Mouse (Mus musculus) hindbrain, embryonic 13.5 days (tissue): ENCODE measurements around the gene Plscr5. TPM values are rescaled to one million over a fixed set of nuclear protein-coding genes. Genes with fewer than 3 reads are reported as not detected.
A peak's percentile ranks its signal among the peaks of the same experiment; 100 is the strongest.
"Not testable (repeated sequence)": the region's sequence is repeated elsewhere in the genome, so short reads cannot be mapped to it uniquely, and the experiment has no call there.

Source experiments
- ATAC-seq: fragments of 200-750 bp; cut with Nextera tagmentation; 2 replicates; pipeline ENCODE4 v1.8.0; 2017; ENCODE audit warnings: moderate TSS enrichment; ENCODE audit not compliant: low FRiP score
- H3K27ac ChIP-seq: fragments of 300-500 bp; sonication (generic); 2 replicates; pipeline ENCODE4 v1.5.1; 2015; ENCODE audit warnings: inconsistent platforms, mild to moderate bottlenecking, moderate library complexity
- H3K27me3 ChIP-seq: fragments of 300-500 bp; sonication (generic); 2 replicates; pipeline ENCODE4 v1.6.1; 2015; ENCODE audit warnings: mild to moderate bottlenecking, inconsistent platforms
- H3K36me3 ChIP-seq: fragments of 300-500 bp; sonication (generic); 2 replicates; pipeline ENCODE4 v1.6.1; 2015; ENCODE audit warnings: mild to moderate bottlenecking, inconsistent platforms
- H3K4me1 ChIP-seq: fragments of 300-500 bp; sonication (generic); replicated peaks from 2 replicates; pipeline ENCODE4 v1.6.1; 2015; ENCODE audit warnings: inconsistent platforms
- H3K4me2 ChIP-seq: fragments of 300-500 bp; sonication (generic); 2 replicates; pipeline ENCODE4 v1.6.1; 2015; ENCODE audit warnings: inconsistent platforms, mild to moderate bottlenecking, moderate library complexity
- H3K4me3 ChIP-seq: fragments of 300-500 bp; sonication (generic); 2 replicates; pipeline ENCODE4 v1.5.1; 2015; ENCODE audit warnings: mild to moderate bottlenecking, inconsistent platforms
- H3K9ac ChIP-seq: fragments of 300-500 bp; sonication (generic); 2 replicates; pipeline ENCODE4 v1.6.1; 2015; ENCODE audit warnings: mild to moderate bottlenecking, inconsistent platforms
- H3K9me3 ChIP-seq: fragments of 300-500 bp; sonication (generic); 2 replicates; pipeline ENCODE4 v1.6.1; 2016; ENCODE audit warnings: inconsistent platforms
- WGBS: fragments of 180-500 bp; shearing (Covaris S2); methylation state at CpG from one replicate; pipeline ENCODE4 v1.1.7; 2015; 5-methylcytosine and 5-hydroxymethylcytosine counted together
- polyA plus RNA-seq: library from polyadenylated mRNA; unstranded; fragments of >200 nt; fragmentation: Nextera tagmentation; extraction: Ambion mirVana; gene quantifications from 2 replicates; pipeline ENCODE4 v1.2.1, GENCODE M21; 2015

Gene Plscr5
- polyA plus RNA-seq = 0.14 and 0.32 TPM in 2 replicates

GRCm38 (mm10) chr9:92192636-92193035 lies at the start of gene Plscr5:
Gene Plscr5, plus strand, starts transcription at chr9:92192936.
- not testable (repeated sequence) for H3K4me2 ChIP-seq, H3K4me1 ChIP-seq, H3K36me3 ChIP-seq, H3K27me3 ChIP-seq, H3K4me3 ChIP-seq, H3K9me3 ChIP-seq, H3K27ac ChIP-seq, ATAC-seq, H3K9ac ChIP-seq
- WGBS = 76% methylated on average over 9 of the region's 9 CpGs

- no peak overlapping the region for H3K9ac ChIP-seq
- no peaks in the 10 kb centered on the region for H3K9me3 ChIP-seq
- no peak overlapping the region for H3K4me3 ChIP-seq
- no peaks in the 10 kb centered on the region for H3K4me1 ChIP-seq
- H3K27me3 ChIP-seq = no peaks in the 10 kb centered on the region
- WGBS = 22% methylated on average over 7 of the region's 7 CpGs
- H3K4me2 ChIP-seq = no peak overlapping the region
- no peaks in the 10 kb centered on the region for H3K36me3 ChIP-seq
- peak; percentile 88 for ATAC-seq
- no peak overlapping the region for H3K27ac ChIP-seq
These were observed 45.0 kb upstream of the Plscr5 start for GRCm38 (mm10) chr9:92147555-92148248.

- Histone ChIP-seq H3K27ac (no peak overlapping the region), H3K27me3 (no peaks in the 10 kb centered on the region), H3K9ac (no peak overlapping the region), H3K4me2 (no peak overlapping the region), H3K4me1 (no peaks in the 10 kb centered on the region), H3K9me3 (no peaks in the 10 kb centered on the region), H3K36me3 (no peaks in the 10 kb centered on the region), H3K4me3 (no peak overlapping the region)
- 44% methylated on average over 4 of the region's 4 CpGs for WGBS
- ATAC-seq = no peak
These were observed 30.5 kb upstream of the Plscr5 start for GRCm38 (mm10) chr9:92162213-92162612.

- no peak overlapping the region for H3K27ac ChIP-seq
- no peak overlapping the region for H3K4me3 ChIP-seq
- no peak overlapping the region for H3K4me2 ChIP-seq
- ATAC-seq = peak; percentile 55
- no peaks in the 10 kb centered on the region for H3K9me3 ChIP-seq
- no peaks in the 10 kb centered on the region for H3K36me3 ChIP-seq
- no peaks in the 10 kb centered on the region for H3K27me3 ChIP-seq
- H3K9ac ChIP-seq = no peak overlapping the region
- peaks cover 11% of the 10 kb centered on the region for H3K4me1 ChIP-seq
- WGBS = 96% methylated on average over 3 of the region's 3 CpGs
These were observed 19.3 kb upstream of the Plscr5 start for GRCm38 (mm10) chr9:92173318-92173985.

- ATAC-seq = peak; percentile 86
- Histone ChIP-seq H3K9ac (no peak overlapping the region), H3K27me3 (no peaks in the 10 kb centered on the region), H3K36me3 (no peaks in the 10 kb centered on the region), H3K4me1 (peaks cover 11% of the 10 kb centered on the region), H3K27ac (peak overlapping the region; percentile 67), H3K9me3 (no peaks in the 10 kb centered on the region), H3K4me2 (peak overlapping the region; percentile 1; the same call in 1 of the 2 replicates), H3K4me3 (no peak overlapping the region)
- 18% methylated on average over 15 of the region's 15 CpGs for WGBS
These were observed 18.3 kb upstream of the Plscr5 start for GRCm38 (mm10) chr9:92174176-92175075.

GRCm38 (mm10) chr9:92178861-92179469 lies 13.8 kb upstream of the Plscr5 start:
- no peaks in the 10 kb centered on the region for H3K36me3 ChIP-seq
- no peak overlapping the region for H3K27ac ChIP-seq
- 50% methylated on average over 2 of the region's 2 CpGs for WGBS
- H3K4me2 ChIP-seq = no peak overlapping the region
- no peaks in the 10 kb centered on the region for H3K9me3 ChIP-seq
- no peaks in the 10 kb centered on the region for H3K27me3 ChIP-seq
- ATAC-seq = peak; percentile 49; the same call in 1 of the 2 replicates
- H3K9ac ChIP-seq = no peak overlapping the region
- H3K4me1 ChIP-seq = peaks cover 8% of the 10 kb centered on the region
- H3K4me3 ChIP-seq = no peak overlapping the region

GRCm38 (mm10) chr9:92191295-92191694 lies 1.4 kb upstream of the Plscr5 start:
- Histone ChIP-seq H3K9me3 (no peaks in the 10 kb centered on the region), H3K4me3 (no peak overlapping the region), H3K4me2 (no peak overlapping the region), H3K36me3 (no peaks in the 10 kb centered on the region), H3K27me3 (no peaks in the 10 kb centered on the region), H3K4me1 (no peaks in the 10 kb centered on the region), H3K9ac (no peak overlapping the region), H3K27ac (no peak overlapping the region)
- 87% methylated on average over 2 of the region's 2 CpGs for WGBS
- ATAC-seq = no peak

- Histone ChIP-seq H3K4me2 (no peak overlapping the region), H3K27me3 (no peaks in the 10 kb centered on the region), H3K36me3 (no peaks in the 10 kb centered on the region), H3K4me1 (no peaks in the 10 kb centered on the region), H3K9ac (no peak overlapping the region), H3K4me3 (no peak overlapping the region), H3K27ac (no peak overlapping the region), H3K9me3 (no peaks in the 10 kb centered on the region)
- 64% methylated on average over 3 of the region's 3 CpGs for WGBS
- ATAC-seq = no peak
These were observed 5.7 kb downstream of the Plscr5 start for GRCm38 (mm10) chr9:92198408-92198807.

- no peaks in the 10 kb centered on the region for H3K9me3 ChIP-seq
- no peak for ATAC-seq
- H3K4me1 ChIP-seq = no peaks in the 10 kb centered on the region
- 77% methylated on average over 5 of the region's 5 CpGs for WGBS
- H3K27ac ChIP-seq = no peak overlapping the region
- no peaks in the 10 kb centered on the region for H3K36me3 ChIP-seq
- H3K27me3 ChIP-seq = no peaks in the 10 kb centered on the region
- no peak overlapping the region for H3K4me2 ChIP-seq
- no peak overlapping the region for H3K9ac ChIP-seq
- no peak overlapping the region for H3K4me3 ChIP-seq
These were observed 6.8 kb downstream of the Plscr5 start for GRCm38 (mm10) chr9:92199564-92199963.

GRCm38 (mm10) chr9:92204397-92204796 lies 11.7 kb downstream of the Plscr5 start:
- ATAC-seq = no peak
- no peaks in the 10 kb centered on the region for H3K4me1 ChIP-seq
- H3K9ac ChIP-seq = no peak overlapping the region
- no peaks in the 10 kb centered on the region for H3K9me3 ChIP-seq
- H3K36me3 ChIP-seq = no peaks in the 10 kb centered on the region
- H3K27ac ChIP-seq = no peak overlapping the region
- no peak overlapping the region for H3K4me2 ChIP-seq
- H3K4me3 ChIP-seq = no peak overlapping the region
- no peaks in the 10 kb centered on the region for H3K27me3 ChIP-seq
- 62% methylated on average over 2 of the region's 2 CpGs for WGBS

- no peak for ATAC-seq
- no peak overlapping the region for H3K27ac ChIP-seq
- H3K4me1 ChIP-seq = no peaks in the 10 kb centered on the region
- no peak overlapping the region for H3K9ac ChIP-seq
- H3K27me3 ChIP-seq = no peaks in the 10 kb centered on the region
- WGBS = 41% methylated on average over 4 of the region's 4 CpGs
- no peak overlapping the region for H3K4me2 ChIP-seq
- no peak overlapping the region for H3K4me3 ChIP-seq
- H3K9me3 ChIP-seq = no peaks in the 10 kb centered on the region
- H3K36me3 ChIP-seq = no peaks in the 10 kb centered on the region
These were observed 14.6 kb downstream of the Plscr5 start for GRCm38 (mm10) chr9:92207307-92207706.

- H3K4me2 ChIP-seq = no peak overlapping the region
- no peaks in the 10 kb centered on the region for H3K4me1 ChIP-seq
- no peak overlapping the region for H3K9ac ChIP-seq
- WGBS = 79% methylated on average over 8 of the region's 8 CpGs
- no peaks in the 10 kb centered on the region for H3K9me3 ChIP-seq
- ATAC-seq = no peak
- H3K27ac ChIP-seq = no peak overlapping the region
- no peak overlapping the region for H3K4me3 ChIP-seq
- no peaks in the 10 kb centered on the region for H3K27me3 ChIP-seq
- no peaks in the 10 kb centered on the region for H3K36me3 ChIP-seq
These were observed 15.0 kb downstream of the Plscr5 start for GRCm38 (mm10) chr9:92207757-92208156.
